Mouse (Mus musculus): Measurements from ENCODE around the gene Neurl1a.

GRCm38 (mm10) chr19:47245512-47245911, 66.9 kb downstream of the Neurl1a start:
- no peak for TF ChIP-seq CTCF (IDR thresholded peaks at IDR 0.05)
- TF ChIP-seq EP300 (IDR thresholded peaks at IDR 0.05): no peak

Measured in lung, postnatal 0 days (tissue).